Mouse (Mus musculus): ENCODE measurements at regions not wholly inside any gene's neighbourhood (a gene's known extent, or its start where the extent isn't known, plus 50 kb on each side); places are given as distances from the start of the nearest gene placed in this dataset.

DNA sequence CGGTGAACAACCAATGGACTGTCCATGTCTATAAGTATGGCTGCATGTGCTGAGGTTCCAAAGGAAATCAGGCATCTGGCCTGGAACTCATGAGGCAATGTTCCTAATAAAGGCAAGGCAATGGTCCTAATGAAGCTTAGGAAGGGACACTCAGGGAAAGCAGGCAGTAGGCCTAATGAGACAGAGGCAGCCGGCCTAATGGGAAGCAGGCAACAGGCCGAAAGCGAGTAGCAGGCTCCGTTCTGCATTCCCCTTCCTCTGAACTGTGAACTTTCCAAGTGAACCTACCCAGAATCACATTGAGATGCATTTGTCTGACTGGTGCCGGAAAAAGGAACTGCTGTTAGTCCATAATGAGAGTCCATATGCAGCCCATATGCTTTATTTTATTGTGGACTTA is 923.7 kb downstream of the Adgrl2 start:
- Histone ChIP-seq H3K9ac (no peak overlapping the region), H3K9me3 (replicated peaks) (no peaks in the 10 kb centered on the region), H3K36me3 (no peaks in the 10 kb centered on the region), H3K4me1 (replicated peaks) (no peaks in the 10 kb centered on the region), H3K4me3 (no peak overlapping the region), H3K4me2 (no peak overlapping the region), H3K27me3 (replicated peaks) (no peaks in the 10 kb centered on the region), H3K27ac (ENCODE audit: poor library complexity, severe bottlenecking) (no peak overlapping the region)
- 94% methylated on average over 6 of the region's 6 CpGs for WGBS
- no peak for ATAC-seq (ENCODE audit: insufficient number of reproducible peaks, low FRiP score)

DNA sequence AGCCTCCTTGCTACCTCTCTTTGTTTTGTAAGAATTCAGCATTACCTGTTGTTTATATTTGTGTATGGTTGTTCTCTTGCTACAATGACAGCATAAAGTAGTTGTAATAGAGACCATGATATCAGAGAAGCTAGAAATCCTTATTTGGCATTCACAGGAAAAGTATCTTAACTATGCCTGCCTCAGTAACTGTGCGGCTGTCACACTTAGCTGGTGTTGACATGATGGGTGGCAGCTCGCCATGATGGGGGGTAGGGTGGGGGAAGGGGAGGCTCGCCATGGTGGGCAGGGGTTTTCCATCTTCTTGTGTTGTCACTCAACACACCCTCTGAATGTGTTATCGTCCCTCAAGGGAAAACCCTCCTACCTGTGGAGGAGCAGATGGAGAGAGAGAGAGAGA is 934.3 kb downstream of the Adgrl2 start:
- ATAC-seq (ENCODE audit: insufficient number of reproducible peaks, low FRiP score): no peak
- H3K27me3 ChIP-seq (replicated peaks): no peaks in the 10 kb centered on the region
- no peaks in the 10 kb centered on the region for H3K9me3 ChIP-seq (replicated peaks)
- H3K27ac ChIP-seq (ENCODE audit: poor library complexity, severe bottlenecking): no peak overlapping the region
- H3K9ac ChIP-seq: no peak overlapping the region
- 31% methylated on average over 4 of the region's 4 CpGs for WGBS
- H3K4me2 ChIP-seq: no peak overlapping the region
- no peaks in the 10 kb centered on the region for H3K36me3 ChIP-seq
- H3K4me3 ChIP-seq: no peak overlapping the region
- peaks cover 7% of the 10 kb centered on the region; the same call in 1 of the 2 replicates for H3K4me1 ChIP-seq (replicated peaks)

DNA sequence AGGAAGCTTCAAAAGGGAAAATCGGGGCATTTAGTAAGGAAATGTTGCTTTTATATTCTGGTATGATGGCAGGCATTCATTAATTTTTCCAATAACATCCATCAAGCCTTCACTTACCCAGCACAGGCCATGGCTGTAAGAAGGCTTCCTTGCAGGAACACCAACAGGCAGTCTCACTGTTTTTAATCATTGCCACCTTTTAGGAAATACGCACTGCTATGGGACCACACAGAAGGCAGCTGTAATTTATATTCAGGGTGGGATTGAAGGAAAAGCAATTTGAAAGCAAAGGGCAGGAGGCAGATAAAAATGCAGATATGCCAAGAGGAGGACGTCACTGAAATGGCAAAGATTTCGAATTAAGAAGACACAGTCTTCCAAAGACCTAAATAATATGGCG is 937.8 kb downstream of the Adgrl2 start:
- 71% methylated on average over 5 of the region's 5 CpGs for WGBS
- no peaks in the 10 kb centered on the region for H3K36me3 ChIP-seq
- H3K4me2 ChIP-seq: no peak overlapping the region
- no peak overlapping the region for H3K27ac ChIP-seq (ENCODE audit: poor library complexity, severe bottlenecking)
- H3K9me3 ChIP-seq (replicated peaks): no peaks in the 10 kb centered on the region
- peaks cover 7% of the 10 kb centered on the region; the same call in 1 of the 2 replicates for H3K4me1 ChIP-seq (replicated peaks)
- no peak for ATAC-seq (ENCODE audit: insufficient number of reproducible peaks, low FRiP score)
- no peak overlapping the region for H3K4me3 ChIP-seq
- H3K9ac ChIP-seq: no peak overlapping the region
- no peaks in the 10 kb centered on the region for H3K27me3 ChIP-seq (replicated peaks)

DNA sequence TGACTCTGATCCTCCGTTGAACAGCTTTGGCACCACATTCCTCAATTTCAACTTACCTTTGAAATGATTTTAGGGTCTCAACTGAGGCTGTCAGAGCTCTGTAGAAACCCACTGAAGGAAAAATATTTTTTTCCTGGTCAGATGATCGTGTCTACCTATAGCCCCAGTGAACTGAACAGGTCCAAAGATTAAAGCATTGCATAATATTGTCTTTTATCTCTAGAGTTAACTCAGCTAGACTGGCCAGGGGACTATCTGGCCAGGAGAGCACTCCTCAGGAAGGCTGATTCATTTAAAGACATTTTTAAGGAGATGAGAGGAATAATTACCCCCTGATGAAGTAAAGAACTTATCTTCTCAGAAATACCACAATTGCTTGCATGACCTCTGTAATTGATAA is 942.1 kb downstream of the Adgrl2 start:
- 71% methylated on average over 2 of the region's 2 CpGs for WGBS
- H3K4me3 ChIP-seq: no peak overlapping the region
- no peak overlapping the region for H3K9ac ChIP-seq
- H3K36me3 ChIP-seq: no peaks in the 10 kb centered on the region
- H3K4me2 ChIP-seq: no peak overlapping the region
- no peaks in the 10 kb centered on the region for H3K27me3 ChIP-seq (replicated peaks)
- no peaks in the 10 kb centered on the region for H3K4me1 ChIP-seq (replicated peaks)
- H3K9me3 ChIP-seq (replicated peaks): no peaks in the 10 kb centered on the region
- no peak overlapping the region for H3K27ac ChIP-seq (ENCODE audit: poor library complexity, severe bottlenecking)
- no peak for ATAC-seq (ENCODE audit: insufficient number of reproducible peaks, low FRiP score)

DNA sequence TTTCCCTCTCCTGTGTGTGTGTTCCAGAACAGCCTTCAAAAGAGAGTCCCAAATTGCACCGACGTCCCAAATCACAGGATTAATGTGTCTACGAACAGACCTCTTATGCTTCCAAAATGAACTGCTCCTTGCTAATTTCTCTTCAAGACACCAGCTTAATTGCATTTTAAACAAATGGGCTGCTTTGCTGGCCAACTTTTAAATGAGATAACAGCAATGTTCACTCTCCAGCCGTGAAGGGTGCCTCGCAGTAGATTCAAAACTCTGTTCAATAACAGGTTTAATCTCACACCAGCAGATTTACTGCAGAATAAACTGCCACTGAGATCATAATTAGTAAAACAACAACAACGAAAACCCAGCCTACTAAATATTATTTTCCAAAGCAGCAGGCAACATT is 957.8 kb downstream of the Adgrl2 start:
- Histone ChIP-seq H3K4me3 (no peak overlapping the region), H3K27me3 (replicated peaks) (no peaks in the 10 kb centered on the region), H3K4me2 (no peak overlapping the region), H3K27ac (ENCODE audit: poor library complexity, severe bottlenecking) (no peak overlapping the region), H3K9me3 (replicated peaks) (no peaks in the 10 kb centered on the region), H3K9ac (no peak overlapping the region), H3K4me1 (replicated peaks) (peaks cover 15% of the 10 kb centered on the region), H3K36me3 (no peaks in the 10 kb centered on the region)
- 80% methylated on average over 6 of the region's 6 CpGs for WGBS
- no peak for ATAC-seq (ENCODE audit: insufficient number of reproducible peaks, low FRiP score)

DNA sequence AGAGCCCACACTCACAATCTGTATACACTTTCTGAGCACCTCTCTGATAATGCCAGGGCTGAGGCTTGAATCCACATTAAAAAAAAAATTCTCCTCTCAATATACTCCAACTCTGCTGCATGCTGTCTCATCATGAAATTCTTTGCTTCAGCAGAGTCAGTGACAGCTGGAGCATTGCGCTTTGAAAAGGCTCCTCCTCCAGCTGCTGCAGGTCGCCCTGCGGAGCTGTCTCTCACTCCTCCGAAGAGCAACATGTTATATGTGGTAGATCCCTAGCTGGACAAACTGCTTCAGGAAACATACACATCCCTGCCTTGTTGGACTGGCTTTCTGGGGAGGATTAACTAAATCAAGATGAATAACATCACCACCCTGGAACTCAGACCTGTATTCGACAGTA is 984.5 kb downstream of the Adgrl2 start:
- Histone ChIP-seq H3K27me3 (replicated peaks) (no peaks in the 10 kb centered on the region), H3K4me2 (no peak overlapping the region), H3K9me3 (replicated peaks) (no peaks in the 10 kb centered on the region), H3K9ac (no peak overlapping the region), H3K27ac (ENCODE audit: poor library complexity, severe bottlenecking) (no peak overlapping the region), H3K36me3 (no peaks in the 10 kb centered on the region), H3K4me3 (no peak overlapping the region), H3K4me1 (replicated peaks) (0 out of 2 replicates have a peak, but pooled peaks cover 3% of the 10 kb centered on the region)
- ATAC-seq (ENCODE audit: insufficient number of reproducible peaks, low FRiP score): no peak
- WGBS: 45% methylated on average over 5 of the region's 5 CpGs

DNA sequence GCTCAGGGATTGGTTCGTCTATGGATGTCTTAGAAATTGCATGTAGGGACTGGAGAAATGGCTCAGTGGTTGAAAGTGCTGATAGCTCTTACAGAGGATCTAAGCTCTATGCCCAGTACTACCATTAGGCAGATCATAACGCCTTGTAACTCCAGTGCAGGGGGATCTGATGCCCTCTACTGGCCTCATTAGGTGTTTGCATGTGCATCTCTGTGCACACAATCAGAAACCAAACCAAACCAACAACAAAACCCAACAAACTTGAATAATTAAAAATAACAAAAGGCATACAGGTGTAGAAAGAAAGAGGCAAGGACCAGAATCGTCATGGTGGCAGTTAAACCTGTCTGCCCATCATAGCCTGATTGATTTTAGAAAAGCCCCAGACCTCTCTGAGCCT is 986.3 kb downstream of the Adgrl2 start:
- Histone ChIP-seq H3K9me3 (replicated peaks) (no peaks in the 10 kb centered on the region), H3K27ac (ENCODE audit: poor library complexity, severe bottlenecking) (no peak overlapping the region), H3K4me3 (no peak overlapping the region), H3K27me3 (replicated peaks) (no peaks in the 10 kb centered on the region), H3K36me3 (no peaks in the 10 kb centered on the region), H3K9ac (no peak overlapping the region), H3K4me1 (replicated peaks) (0 out of 2 replicates have a peak, but pooled peaks cover 3% of the 10 kb centered on the region), H3K4me2 (no peak overlapping the region)
- WGBS: 55% methylated on average over 3 of the region's 3 CpGs
- ATAC-seq (ENCODE audit: insufficient number of reproducible peaks, low FRiP score): no peak

DNA sequence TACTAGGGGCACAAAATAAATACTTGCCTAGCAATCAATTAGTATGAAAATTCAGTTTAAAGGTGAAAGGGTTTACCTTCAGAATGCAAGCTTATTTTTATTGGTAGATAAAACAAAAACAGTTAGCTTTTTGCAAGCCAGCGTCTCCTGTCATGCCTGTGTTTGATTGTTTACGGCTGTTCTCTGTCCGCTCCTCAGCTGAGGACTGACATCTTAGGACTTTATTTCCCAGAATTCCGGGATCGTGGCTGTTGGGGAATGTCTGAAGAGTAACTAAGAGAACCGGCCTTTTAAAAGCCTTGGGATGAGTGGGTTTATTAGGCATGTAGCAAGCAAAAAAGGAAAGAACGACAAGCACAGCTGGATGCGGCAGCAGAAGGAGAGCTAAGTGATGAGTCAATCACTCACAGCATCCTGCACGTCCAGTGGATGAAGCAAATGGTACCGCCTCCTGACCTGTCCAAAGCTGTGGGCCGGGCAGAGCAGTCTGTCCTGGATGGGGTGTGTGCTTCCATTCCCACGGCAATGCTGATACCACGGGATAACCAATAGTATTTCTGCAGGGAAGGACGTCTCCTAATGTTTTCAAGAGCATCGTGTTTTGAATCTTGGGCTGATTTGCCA is 990.9 kb downstream of the Adgrl2 start:
- no peak for ATAC-seq (ENCODE audit: insufficient number of reproducible peaks, low FRiP score)
- Histone ChIP-seq H3K27me3 (replicated peaks) (no peaks in the 10 kb centered on the region), H3K9me3 (replicated peaks) (no peaks in the 10 kb centered on the region), H3K4me3 (no peak overlapping the region), H3K4me2 (no peak overlapping the region), H3K4me1 (replicated peaks) (0 out of 2 replicates have a peak, but pooled peaks cover 2% of the 10 kb centered on the region), H3K9ac (no peak overlapping the region), H3K27ac (ENCODE audit: poor library complexity, severe bottlenecking) (no peak overlapping the region), H3K36me3 (no peaks in the 10 kb centered on the region)
- 65% methylated on average over 15 of the region's 15 CpGs for WGBS

DNA sequence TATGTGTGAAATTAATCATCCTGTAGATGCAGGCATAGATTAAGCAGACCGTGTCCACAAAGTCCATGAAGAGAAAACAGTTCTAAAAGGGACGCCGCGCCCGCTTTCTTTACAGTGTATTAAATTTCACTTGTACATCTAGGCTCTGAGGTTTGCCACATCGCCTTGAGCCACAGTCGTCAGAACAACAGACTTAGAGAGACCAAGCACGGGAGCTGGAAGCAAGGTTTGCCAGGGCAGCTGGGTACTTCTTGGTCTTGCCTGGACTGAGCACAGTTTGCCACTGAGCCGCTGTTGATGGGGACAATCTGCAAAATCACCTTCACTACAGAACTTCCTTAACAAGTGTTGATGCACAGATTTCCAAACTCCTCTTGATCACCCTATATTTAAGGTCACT is 998.6 kb downstream of the Adgrl2 start:
- no peaks in the 10 kb centered on the region for H3K9me3 ChIP-seq (replicated peaks)
- no peaks in the 10 kb centered on the region for H3K27me3 ChIP-seq (replicated peaks)
- no peaks in the 10 kb centered on the region for H3K36me3 ChIP-seq
- H3K27ac ChIP-seq (ENCODE audit: poor library complexity, severe bottlenecking): no peak overlapping the region
- no peak for ATAC-seq (ENCODE audit: insufficient number of reproducible peaks, low FRiP score)
- H3K4me2 ChIP-seq: no peak overlapping the region
- no peak overlapping the region for H3K4me3 ChIP-seq
- H3K4me1 ChIP-seq (replicated peaks): no peaks in the 10 kb centered on the region; the same call in 1 of the 2 replicates
- H3K9ac ChIP-seq: no peak overlapping the region
- WGBS: 76% methylated on average over 9 of the region's 9 CpGs

DNA sequence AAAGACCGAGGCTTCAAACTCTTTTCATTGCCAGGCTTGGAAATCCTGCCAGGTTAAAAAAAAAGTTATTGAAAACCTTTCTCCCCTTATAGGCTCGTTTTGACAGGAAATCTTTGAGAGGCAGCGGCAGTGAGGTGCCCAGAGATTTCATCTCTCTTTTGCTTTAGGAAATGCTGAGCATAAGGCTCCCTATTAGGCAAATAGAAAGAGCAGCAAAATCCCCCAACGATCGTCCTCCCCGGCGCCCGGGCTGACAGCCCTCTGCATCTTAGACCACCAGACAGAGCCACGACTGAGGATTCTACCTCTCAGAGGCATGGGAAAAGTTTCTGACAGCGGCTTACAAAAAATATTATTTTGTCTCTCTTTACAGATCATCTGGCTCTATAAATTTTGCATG is 999.5 kb downstream of the Adgrl2 start:
- H3K27me3 ChIP-seq (replicated peaks): no peaks in the 10 kb centered on the region
- WGBS: 57% methylated on average over 10 of the region's 10 CpGs
- H3K9me3 ChIP-seq (replicated peaks): no peaks in the 10 kb centered on the region
- no peak overlapping the region for H3K9ac ChIP-seq
- H3K27ac ChIP-seq (ENCODE audit: poor library complexity, severe bottlenecking): no peak overlapping the region
- H3K4me2 ChIP-seq: peak overlapping the region; percentile 43
- H3K4me1 ChIP-seq (replicated peaks): no peaks in the 10 kb centered on the region; the same call in 1 of the 2 replicates
- H3K36me3 ChIP-seq: no peaks in the 10 kb centered on the region
- no peak overlapping the region for H3K4me3 ChIP-seq
- no peak for ATAC-seq (ENCODE audit: insufficient number of reproducible peaks, low FRiP score)

DNA sequence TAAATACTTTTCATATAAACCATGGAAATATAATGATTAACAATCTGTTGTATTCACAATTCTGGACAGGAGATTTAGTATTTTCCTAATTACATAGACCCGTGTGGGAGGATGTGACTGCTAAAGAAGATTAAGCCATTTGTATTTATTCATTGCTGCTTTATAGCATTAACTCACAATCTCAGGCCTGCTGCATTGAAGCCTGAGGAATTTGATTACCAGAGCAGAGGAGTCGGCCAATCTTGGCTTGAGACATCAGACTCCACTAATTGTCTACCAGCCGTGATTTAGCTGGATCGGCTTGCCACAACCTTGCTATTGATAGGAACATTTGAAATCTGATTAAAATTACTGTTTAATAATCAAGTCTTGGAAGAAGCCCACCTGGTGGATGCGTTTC is 1007.5 kb downstream of the Adgrl2 start:
- Histone ChIP-seq H3K36me3 (no peaks in the 10 kb centered on the region), H3K4me2 (no peak overlapping the region), H3K9me3 (replicated peaks) (no peaks in the 10 kb centered on the region), H3K4me1 (replicated peaks) (no peaks in the 10 kb centered on the region), H3K4me3 (no peak overlapping the region), H3K9ac (no peak overlapping the region), H3K27me3 (replicated peaks) (no peaks in the 10 kb centered on the region), H3K27ac (ENCODE audit: poor library complexity, severe bottlenecking) (no peak overlapping the region)
- 80% methylated on average over 5 of the region's 5 CpGs for WGBS
- no peak for ATAC-seq (ENCODE audit: insufficient number of reproducible peaks, low FRiP score)

DNA sequence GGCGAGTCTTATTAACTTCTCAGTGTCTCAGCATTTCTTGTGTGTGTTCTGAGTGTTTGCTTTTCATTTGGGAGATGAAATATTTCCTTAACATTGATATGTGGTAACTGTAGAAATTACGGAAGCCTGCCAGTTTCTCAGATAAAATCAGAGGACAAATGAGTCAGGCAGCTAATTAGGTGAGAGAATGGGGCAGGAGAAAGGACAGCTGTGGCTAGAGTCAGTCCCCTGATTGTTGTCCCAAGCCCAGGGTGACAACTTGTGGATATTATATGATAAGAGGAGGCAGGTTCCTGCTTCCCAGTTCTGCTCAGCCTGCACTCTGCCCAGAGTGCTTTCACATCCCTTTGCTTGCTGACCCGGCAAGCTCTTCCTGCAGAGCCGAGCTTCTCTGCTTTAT is 1008.7 kb downstream of the Adgrl2 start:
- Histone ChIP-seq H3K4me2 (no peak overlapping the region), H3K9ac (no peak overlapping the region), H3K4me1 (replicated peaks) (no peaks in the 10 kb centered on the region), H3K9me3 (replicated peaks) (no peaks in the 10 kb centered on the region), H3K27ac (ENCODE audit: poor library complexity, severe bottlenecking) (no peak overlapping the region), H3K4me3 (no peak overlapping the region), H3K27me3 (replicated peaks) (no peaks in the 10 kb centered on the region), H3K36me3 (no peaks in the 10 kb centered on the region)
- no peak for ATAC-seq (ENCODE audit: insufficient number of reproducible peaks, low FRiP score)
- WGBS: 37% methylated on average over 4 of the region's 4 CpGs
